Mouse (Mus musculus): ENCODE data around the gene Apoc1. TPM values are rescaled to one million over a fixed set of nuclear protein-coding genes. Genes with fewer than 3 reads are reported as not detected.

Apoc1 gene
- polyA plus RNA-seq, 1 experiment: 6.6 TPM

DNA sequence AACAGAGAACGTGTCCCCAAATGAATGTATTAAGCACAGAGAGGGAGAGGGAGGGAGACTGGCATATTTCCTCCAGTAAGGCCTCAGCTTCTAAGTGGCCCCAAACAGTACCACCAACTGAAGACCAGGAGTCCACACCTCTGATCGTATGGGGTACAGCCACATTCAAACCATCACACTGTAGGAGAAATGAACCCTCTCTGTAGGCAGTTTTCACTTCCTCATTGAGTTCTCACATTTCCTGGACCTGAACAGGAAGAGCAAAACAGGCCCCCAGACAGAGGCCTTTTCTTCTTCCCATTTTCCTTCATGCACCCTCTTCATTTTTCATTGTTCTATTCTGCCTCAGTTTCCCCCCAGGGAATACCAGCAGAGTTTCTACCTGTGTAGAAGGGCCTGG, 25.0 kb downstream of the Apoc1 start:
- DNase-seq: no peak
- Histone ChIP-seq H3K4me1 (ENCODE audit: control insufficient read depth, insufficient read depth, low read length) (peaks cover 8% of the 10 kb centered on the region; the same call in 1 of the 2 replicates), H3K4me3 (replicated peaks; ENCODE audit: insufficient read depth, low read depth, low read length) (no peak overlapping the region), H3K27me3 (ENCODE audit: control insufficient read depth, insufficient read depth, low read length) (no peaks in the 10 kb centered on the region), H3K27ac (ENCODE audit: insufficient read depth, low read length) (no peak overlapping the region)
- TF ChIP-seq POLR2A (IDR thresholded peaks at IDR 0.05; ENCODE audit: borderline replicate concordance, insufficient read depth, low read length) (no peak), CTCF (IDR thresholded peaks at IDR 0.05; ENCODE audit: borderline replicate concordance, insufficient read depth, low read depth, low read length) (no peak)
- 77% methylated on average over 2 of the region's 2 CpGs for WGBS

DNA sequence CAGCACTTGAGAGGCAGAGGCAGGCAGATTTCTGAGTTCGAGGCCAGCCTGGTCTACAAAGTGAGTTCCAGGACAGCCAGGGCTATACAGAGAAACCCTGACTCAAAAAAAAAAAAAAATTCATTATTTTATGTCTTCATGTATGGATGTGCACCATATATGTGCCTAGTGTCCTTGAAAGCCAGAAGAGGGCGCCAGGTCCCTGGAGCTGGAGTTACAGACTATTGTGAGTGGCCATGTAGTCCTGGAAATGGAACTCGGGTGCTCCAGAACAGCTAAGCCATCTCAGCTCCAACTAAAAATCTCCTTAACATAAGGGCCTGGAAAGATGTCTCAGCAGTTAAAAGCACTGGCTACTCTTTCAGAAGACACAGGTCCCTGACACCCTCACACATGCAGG, 25.7 kb downstream of the Apoc1 start:
- H3K27me3 ChIP-seq (ENCODE audit: control insufficient read depth, insufficient read depth, low read length): no peaks in the 10 kb centered on the region
- no peak for TF ChIP-seq POLR2A (IDR thresholded peaks at IDR 0.05; ENCODE audit: borderline replicate concordance, insufficient read depth, low read length)
- TF ChIP-seq CTCF (IDR thresholded peaks at IDR 0.05; ENCODE audit: borderline replicate concordance, insufficient read depth, low read depth, low read length): no peak
- no peak overlapping the region for H3K27ac ChIP-seq (ENCODE audit: insufficient read depth, low read length)
- DNase-seq: no peak
- WGBS: 62% methylated on average over 3 of the region's 3 CpGs
- H3K4me3 ChIP-seq (replicated peaks; ENCODE audit: insufficient read depth, low read depth, low read length): no peak overlapping the region
- H3K4me1 ChIP-seq (ENCODE audit: control insufficient read depth, insufficient read depth, low read length): peaks cover 12% of the 10 kb centered on the region; the same call in 1 of the 2 replicates

DNA sequence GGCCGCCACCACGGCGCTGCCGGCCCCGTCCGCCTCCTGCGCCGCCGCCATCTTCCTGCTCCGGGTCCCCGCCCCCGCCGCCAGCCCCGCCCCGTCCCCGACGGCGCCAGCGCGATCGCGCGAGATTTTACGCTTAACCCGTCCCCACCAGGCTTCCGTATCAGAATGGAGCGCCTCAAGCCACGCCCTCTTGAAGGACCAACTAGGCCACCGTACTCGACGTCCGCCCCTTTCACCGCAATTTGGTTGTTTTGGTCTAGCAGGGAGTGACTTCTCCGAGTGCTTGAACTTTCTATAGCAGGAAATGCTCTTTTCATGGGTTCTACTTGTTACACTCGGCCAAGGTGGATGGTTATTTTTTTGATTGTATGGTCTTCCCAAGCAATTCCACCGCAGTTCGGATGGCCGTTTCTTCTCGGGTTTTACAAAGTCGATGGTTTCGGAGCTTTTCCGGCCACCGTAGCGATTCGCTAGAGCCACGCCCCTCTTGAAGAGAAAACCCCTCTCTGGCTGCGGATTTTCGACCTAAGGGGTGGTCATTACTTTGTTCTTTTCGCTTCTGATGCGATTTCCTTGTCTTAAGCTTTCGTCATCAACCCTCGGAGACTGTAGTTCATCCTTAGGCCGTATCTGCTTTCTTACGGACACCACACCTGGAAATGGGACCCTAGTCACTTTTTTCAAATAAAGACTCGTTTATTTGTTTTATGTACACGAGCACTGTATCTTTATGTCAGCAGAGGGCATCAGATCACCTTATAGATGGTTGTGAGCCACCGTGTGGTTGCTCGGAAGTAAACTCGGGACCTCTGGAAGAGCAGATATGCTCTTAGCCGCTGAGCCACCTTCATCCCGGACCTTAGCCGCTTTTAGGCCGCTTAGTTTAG, 27.3 kb downstream of the Apoc1 start, which contains the start of gene Clptm1:
TSS of gene Clptm1 (minus strand) at position 79 of the 887 bp plus-strand sequence.
- H3K27ac ChIP-seq (ENCODE audit: insufficient read depth, low read length): peak within 1 kb of the TSS; percentile 40; the same call in 1 of the 2 replicates
- peaks cover 12% of the 10 kb centered on the region; the same call in 1 of the 2 replicates for H3K4me1 ChIP-seq (ENCODE audit: control insufficient read depth, insufficient read depth, low read length)
- TF ChIP-seq CTCF (IDR thresholded peaks at IDR 0.05; ENCODE audit: borderline replicate concordance, insufficient read depth, low read depth, low read length): 0 out of 2 replicates have a peak, but pooled peaks have one; percentile 10
- peak; percentile 49 for TF ChIP-seq POLR2A (IDR thresholded peaks at IDR 0.05; ENCODE audit: borderline replicate concordance, insufficient read depth, low read length)
- H3K27me3 ChIP-seq (ENCODE audit: control insufficient read depth, insufficient read depth, low read length): no peaks in the 10 kb centered on the region
- DNase-seq: peak; percentile 97 to 99
- WGBS: under 1% methylated on average over 63 of the region's 63 CpGs
- peak within 1 kb of the TSS; percentile 86 for H3K4me3 ChIP-seq (replicated peaks; ENCODE audit: insufficient read depth, low read depth, low read length)

DNA sequence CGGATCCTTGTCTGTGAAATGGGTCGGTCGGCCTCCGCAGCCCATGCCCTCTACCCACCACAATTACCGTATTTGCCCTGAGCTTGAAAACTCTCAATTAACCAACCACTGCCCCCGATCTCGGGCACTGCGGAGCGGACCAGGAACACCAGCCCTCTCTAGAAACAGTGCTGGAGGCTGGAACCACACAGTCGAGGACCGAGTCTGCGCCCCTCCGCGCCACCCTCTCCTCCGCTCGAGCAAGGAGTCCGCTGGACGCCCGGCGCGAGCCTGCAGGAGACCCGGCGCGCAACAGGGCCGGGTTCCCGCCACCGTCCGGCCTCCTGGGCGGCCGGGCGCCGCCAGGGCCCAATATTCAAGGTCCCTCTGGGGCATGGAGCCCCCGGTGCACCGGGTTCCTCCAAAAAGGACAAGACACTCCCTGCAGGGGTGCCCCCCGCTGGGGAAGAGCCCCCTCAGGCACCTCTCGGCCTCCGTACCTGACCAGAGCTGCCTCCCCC, 28.0 kb downstream of the Apoc1 start:
- Histone ChIP-seq H3K4me3 (replicated peaks; ENCODE audit: insufficient read depth, low read depth, low read length) (peak overlapping the region; percentile 86), H3K4me1 (ENCODE audit: control insufficient read depth, insufficient read depth, low read length) (peaks cover 12% of the 10 kb centered on the region; the same call in 1 of the 2 replicates), H3K27ac (ENCODE audit: insufficient read depth, low read length) (0 out of 2 replicates have a peak overlapping the region, but pooled peaks have one; percentile 18), H3K27me3 (ENCODE audit: control insufficient read depth, insufficient read depth, low read length) (no peaks in the 10 kb centered on the region)
- DNase-seq: no peak
- under 1% methylated on average over 37 of the region's 37 CpGs for WGBS
- TF ChIP-seq POLR2A (IDR thresholded peaks at IDR 0.05; ENCODE audit: borderline replicate concordance, insufficient read depth, low read length) (no peak), CTCF (IDR thresholded peaks at IDR 0.05; ENCODE audit: borderline replicate concordance, insufficient read depth, low read depth, low read length) (no peak)

DNA sequence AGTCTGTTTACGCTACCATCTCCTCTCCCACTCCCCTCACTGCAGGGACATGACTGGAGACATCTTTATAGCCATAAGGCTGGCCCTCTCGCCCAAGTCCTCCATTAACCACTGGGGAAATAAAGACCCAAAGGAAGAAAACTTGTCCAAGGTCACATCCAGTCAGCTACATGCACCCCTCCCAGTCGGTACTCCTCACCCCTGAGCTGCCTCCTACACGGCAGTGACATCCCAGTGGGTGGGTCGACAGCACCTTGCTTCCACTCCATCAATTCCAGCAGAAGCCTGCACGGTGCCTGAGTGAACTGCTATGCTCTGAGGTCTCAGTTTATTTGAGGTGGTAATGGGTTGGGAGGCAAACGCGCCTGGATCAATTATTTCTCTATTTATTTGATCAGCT, 28.5 kb downstream of the Apoc1 start:
- peaks cover 9% of the 10 kb centered on the region; the same call in 1 of the 2 replicates for H3K4me1 ChIP-seq (ENCODE audit: control insufficient read depth, insufficient read depth, low read length)
- TF ChIP-seq CTCF (IDR thresholded peaks at IDR 0.05; ENCODE audit: borderline replicate concordance, insufficient read depth, low read depth, low read length) (no peak), POLR2A (IDR thresholded peaks at IDR 0.05; ENCODE audit: borderline replicate concordance, insufficient read depth, low read length) (no peak)
- DNase-seq: peak; percentile 20 to 30
- H3K27ac ChIP-seq (ENCODE audit: insufficient read depth, low read length): no peak overlapping the region
- no peaks in the 10 kb centered on the region for H3K27me3 ChIP-seq (ENCODE audit: control insufficient read depth, insufficient read depth, low read length)
- peak overlapping the region; percentile 86 for H3K4me3 ChIP-seq (replicated peaks; ENCODE audit: insufficient read depth, low read depth, low read length)
- 9% methylated on average over 8 of the region's 8 CpGs for WGBS

DNA sequence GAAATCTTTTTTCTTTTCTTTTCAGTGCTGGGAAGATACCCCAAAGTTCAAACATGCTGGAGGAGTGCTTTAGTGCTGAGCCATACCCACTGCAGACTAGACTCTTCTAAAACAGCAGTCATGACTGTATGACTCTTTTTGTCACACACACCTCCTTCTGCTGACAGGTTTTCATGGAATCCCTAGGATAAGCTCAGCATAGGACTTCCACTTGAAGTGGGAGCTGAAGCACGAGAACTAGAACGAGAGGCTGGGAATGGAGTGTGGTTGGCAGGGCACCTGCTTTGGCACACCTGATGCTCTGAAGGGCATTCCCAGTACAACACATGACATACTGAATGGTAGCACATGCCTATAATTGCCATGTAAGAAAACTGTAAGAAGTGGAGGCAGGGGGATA, 39.8 kb downstream of the Apoc1 start:
- Histone ChIP-seq H3K4me3 (replicated peaks; ENCODE audit: insufficient read depth, low read depth, low read length) (no peak overlapping the region), H3K4me1 (ENCODE audit: control insufficient read depth, insufficient read depth, low read length) (peaks cover 4% of the 10 kb centered on the region), H3K27ac (ENCODE audit: insufficient read depth, low read length) (no peak overlapping the region), H3K27me3 (ENCODE audit: control insufficient read depth, insufficient read depth, low read length) (no peaks in the 10 kb centered on the region)
- TF ChIP-seq CTCF (IDR thresholded peaks at IDR 0.05; ENCODE audit: borderline replicate concordance, insufficient read depth, low read depth, low read length) (no peak), POLR2A (IDR thresholded peaks at IDR 0.05; ENCODE audit: borderline replicate concordance, insufficient read depth, low read length) (no peak)
- WGBS: 85% methylated on average over 2 of the region's 2 CpGs
- no peak for DNase-seq

DNA sequence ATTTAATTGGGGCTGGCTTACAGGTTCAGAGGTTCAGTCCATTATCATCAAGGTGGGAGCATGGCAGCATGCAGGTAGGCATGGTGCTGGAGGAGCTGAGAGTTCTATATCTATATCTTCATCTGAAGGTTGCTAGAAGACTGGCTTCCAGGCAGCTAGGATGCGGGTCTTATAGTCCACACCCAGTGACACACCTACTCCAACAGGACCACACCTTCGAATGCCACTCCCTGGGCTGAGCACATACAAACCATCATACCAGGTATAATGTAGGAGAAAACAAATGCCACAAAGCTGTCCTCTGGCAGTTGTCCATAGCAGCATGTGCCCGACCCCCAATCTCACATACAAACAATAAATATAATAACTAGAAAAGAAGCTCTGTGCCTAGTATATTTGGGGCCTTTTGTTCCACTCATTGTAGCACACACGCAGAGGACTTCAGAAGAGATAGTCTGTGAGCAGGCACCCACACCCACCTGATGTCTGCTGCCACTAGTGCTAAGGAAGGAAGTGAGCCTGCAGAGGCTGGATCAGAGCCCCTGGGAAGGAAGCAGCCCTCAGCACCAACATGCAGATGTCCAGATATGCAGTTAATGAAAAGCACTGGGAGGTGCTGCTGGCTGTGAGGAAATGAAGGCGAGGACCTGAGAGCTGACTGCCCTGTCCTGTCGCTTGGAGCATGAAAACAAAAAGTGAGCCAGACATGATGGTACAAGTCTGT, 41.2 kb downstream of the Apoc1 start:
- no peaks in the 10 kb centered on the region for H3K27me3 ChIP-seq (ENCODE audit: control insufficient read depth, insufficient read depth, low read length)
- no peak overlapping the region for H3K27ac ChIP-seq (ENCODE audit: insufficient read depth, low read length)
- H3K4me3 ChIP-seq (replicated peaks; ENCODE audit: insufficient read depth, low read depth, low read length): no peak overlapping the region
- H3K4me1 ChIP-seq (ENCODE audit: control insufficient read depth, insufficient read depth, low read length): no peaks in the 10 kb centered on the region
- 90% methylated on average over 6 of the region's 6 CpGs for WGBS
- DNase-seq: no peak
- no peak for TF ChIP-seq POLR2A (IDR thresholded peaks at IDR 0.05; ENCODE audit: borderline replicate concordance, insufficient read depth, low read length)

Measured in cerebellum, adult 2 months (tissue).